Mouse (Mus musculus): ENCODE measurements around the gene Psma6. TPM values are rescaled to one million over a fixed set of nuclear protein-coding genes. Genes with fewer than 3 reads are reported as not detected.
"Not testable (repeated sequence)": the region's sequence is repeated elsewhere in the genome, so short reads cannot be mapped to it uniquely, and the experiment has no call there.

Psma6 gene
- polyA plus RNA-seq, 1 experiment from 2014 or later: 468 TPM

- DNase-seq (ENCODE audit: low spot score) (no peak), ATAC-seq (ENCODE audit: insufficient read depth, low FRiP score, low TSS enrichment) (no peak)
- H3K4me1 ChIP-seq (ENCODE audit: control insufficient read depth, insufficient read depth, low read length): no peaks in the 10 kb centered on the region
- no peaks in the 10 kb centered on the region for H3K9me3 ChIP-seq (ENCODE audit: control insufficient read depth, low read length)
- no peak overlapping the region for H3K27ac ChIP-seq (ENCODE audit: low read depth, low read length)
- 59% methylated on average over 11 of the region's 11 CpGs for WGBS
- no peak overlapping the region for H3K4me2 ChIP-seq (ENCODE audit: low read depth)
- H3K9ac ChIP-seq (ENCODE audit: low read length): no peak overlapping the region
- H3K27me3 ChIP-seq (ENCODE audit: control insufficient read depth, insufficient read depth, low read length): no peaks in the 10 kb centered on the region
- no peak overlapping the region for H3K4me3 ChIP-seq (ENCODE audit: low read depth, low read length)
- H3K36me3 ChIP-seq (ENCODE audit: control insufficient read depth, insufficient read depth, low read length): no peaks in the 10 kb centered on the region
These were observed 3.9 kb downstream of the Psma6 start for GRCm38 (mm10) chr12:55387788-55388465.

GRCm38 (mm10) chr12:55388478-55388877, 4.5 kb downstream of the Psma6 start:
- no peak for DNase-seq (ENCODE audit: low spot score)
- Histone ChIP-seq H3K27me3 (ENCODE audit: control insufficient read depth, insufficient read depth, low read length) (no peaks in the 10 kb centered on the region), H3K4me1 (ENCODE audit: control insufficient read depth, insufficient read depth, low read length) (no peaks in the 10 kb centered on the region), H3K9ac (ENCODE audit: low read length) (no peak overlapping the region), H3K9me3 (ENCODE audit: control insufficient read depth, low read length) (no peaks in the 10 kb centered on the region), H3K4me2 (ENCODE audit: low read depth) (no peak overlapping the region), H3K4me3 (ENCODE audit: low read depth, low read length) (no peak overlapping the region), H3K27ac (ENCODE audit: low read depth, low read length) (no peak overlapping the region), H3K36me3 (ENCODE audit: control insufficient read depth, insufficient read depth, low read length) (no peaks in the 10 kb centered on the region)
- 68% methylated on average over 6 of the region's 6 CpGs for WGBS
- ATAC-seq (ENCODE audit: insufficient read depth, low FRiP score, low TSS enrichment): no peak

GRCm38 (mm10) chr12:55389132-55390081, 5.4 kb downstream of the Psma6 start:
- DNase-seq (ENCODE audit: low spot score) (no peak), ATAC-seq (ENCODE audit: insufficient read depth, low FRiP score, low TSS enrichment) (no peak)
- WGBS: 80% methylated on average over 17 of the region's 17 CpGs
- H3K36me3 ChIP-seq (ENCODE audit: control insufficient read depth, insufficient read depth, low read length): no peaks in the 10 kb centered on the region
- H3K4me2 ChIP-seq (ENCODE audit: low read depth): no peak overlapping the region
- no peak overlapping the region for H3K9ac ChIP-seq (ENCODE audit: low read length)
- H3K27ac ChIP-seq (ENCODE audit: low read depth, low read length): no peak overlapping the region
- no peak overlapping the region for H3K4me3 ChIP-seq (ENCODE audit: low read depth, low read length)
- no peaks in the 10 kb centered on the region for H3K4me1 ChIP-seq (ENCODE audit: control insufficient read depth, insufficient read depth, low read length)
- no peaks in the 10 kb centered on the region for H3K9me3 ChIP-seq (ENCODE audit: control insufficient read depth, low read length)
- H3K27me3 ChIP-seq (ENCODE audit: control insufficient read depth, insufficient read depth, low read length): no peaks in the 10 kb centered on the region

- DNase-seq (ENCODE audit: low spot score): no peak
- ATAC-seq (ENCODE audit: insufficient read depth, low FRiP score, low TSS enrichment): no peak
These were observed 8.1 kb downstream of the Psma6 start for GRCm38 (mm10) chr12:55392120-55392519.

GRCm38 (mm10) chr12:55392733-55393577, 8.9 kb downstream of the Psma6 start:
- no peaks in the 10 kb centered on the region for H3K36me3 ChIP-seq (ENCODE audit: control insufficient read depth, insufficient read depth, low read length)
- H3K4me3 ChIP-seq (ENCODE audit: low read depth, low read length): no peak overlapping the region
- H3K27me3 ChIP-seq (ENCODE audit: control insufficient read depth, insufficient read depth, low read length): no peaks in the 10 kb centered on the region
- H3K4me2 ChIP-seq (ENCODE audit: low read depth): no peak overlapping the region
- ATAC-seq (ENCODE audit: insufficient read depth, low FRiP score, low TSS enrichment) (no peak), DNase-seq (ENCODE audit: low spot score) (no peak)
- WGBS: 87% methylated on average over 11 of the region's 11 CpGs
- no peaks in the 10 kb centered on the region for H3K4me1 ChIP-seq (ENCODE audit: control insufficient read depth, insufficient read depth, low read length)
- no peaks in the 10 kb centered on the region for H3K9me3 ChIP-seq (ENCODE audit: control insufficient read depth, low read length)
- no peak overlapping the region for H3K9ac ChIP-seq (ENCODE audit: low read length)
- no peak overlapping the region for H3K27ac ChIP-seq (ENCODE audit: low read depth, low read length)

More at GRCm38 (mm10) chr12:55392120-55392519, 8.1 kb downstream of the Psma6 start:
- Histone ChIP-seq H3K4me1 (ENCODE audit: control insufficient read depth, insufficient read depth, low read length) (no peaks in the 10 kb centered on the region), H3K36me3 (ENCODE audit: control insufficient read depth, insufficient read depth, low read length) (no peaks in the 10 kb centered on the region), H3K9me3 (ENCODE audit: control insufficient read depth, low read length) (no peaks in the 10 kb centered on the region), H3K27me3 (ENCODE audit: control insufficient read depth, insufficient read depth, low read length) (no peaks in the 10 kb centered on the region), H3K4me2 (ENCODE audit: low read depth) (no peak overlapping the region), H3K27ac (ENCODE audit: low read depth, low read length) (no peak overlapping the region), H3K4me3 (ENCODE audit: low read depth, low read length) (no peak overlapping the region), H3K9ac (ENCODE audit: low read length) (no peak overlapping the region)

- H3K36me3 ChIP-seq (ENCODE audit: control insufficient read depth, insufficient read depth, low read length); H3K27me3 ChIP-seq (ENCODE audit: control insufficient read depth, insufficient read depth, low read length); H3K9me3 ChIP-seq (ENCODE audit: control insufficient read depth, low read length); H3K27ac ChIP-seq (ENCODE audit: low read depth, low read length); H3K9ac ChIP-seq (ENCODE audit: low read length); H3K4me3 ChIP-seq (ENCODE audit: low read depth, low read length); ATAC-seq (ENCODE audit: insufficient read depth, low FRiP score, low TSS enrichment); H3K4me2 ChIP-seq (ENCODE audit: low read depth); DNase-seq (ENCODE audit: low spot score): not testable (repeated sequence)
- H3K4me1 ChIP-seq (ENCODE audit: control insufficient read depth, insufficient read depth, low read length): peaks cover 11% of the 10 kb centered on the region
- WGBS: 95% methylated on average over 14 of the region's 14 CpGs
These were observed 11.6 kb downstream of the Psma6 start for GRCm38 (mm10) chr12:55395601-55396000.

- DNase-seq (ENCODE audit: low spot score): no peak
These were observed 12.5 kb downstream of the Psma6 start for GRCm38 (mm10) chr12:55396536-55396935.

GRCm38 (mm10) chr12:55397544-55398239, 13.7 kb downstream of the Psma6 start:
- no peaks in the 10 kb centered on the region for H3K9me3 ChIP-seq (ENCODE audit: control insufficient read depth, low read length)
- H3K9ac ChIP-seq (ENCODE audit: low read length): peak overlapping the region; percentile 85
- H3K4me1 ChIP-seq (ENCODE audit: control insufficient read depth, insufficient read depth, low read length): peaks cover 11% of the 10 kb centered on the region
- peak overlapping the region; percentile 94 for H3K4me2 ChIP-seq (ENCODE audit: low read depth)
- 79% methylated on average over 9 of the region's 9 CpGs for WGBS
- no peaks in the 10 kb centered on the region for H3K36me3 ChIP-seq (ENCODE audit: control insufficient read depth, insufficient read depth, low read length)
- no peak for ATAC-seq (ENCODE audit: insufficient read depth, low FRiP score, low TSS enrichment)
- no peak for DNase-seq (ENCODE audit: low spot score)
- H3K27me3 ChIP-seq (ENCODE audit: control insufficient read depth, insufficient read depth, low read length): no peaks in the 10 kb centered on the region
- H3K27ac ChIP-seq (ENCODE audit: low read depth, low read length): peak overlapping the region; percentile 85
- peak overlapping the region; percentile 96 for H3K4me3 ChIP-seq (ENCODE audit: low read depth, low read length)

More at GRCm38 (mm10) chr12:55396536-55396935, 12.5 kb downstream of the Psma6 start:
- H3K9me3 ChIP-seq (ENCODE audit: control insufficient read depth, low read length): no peaks in the 10 kb centered on the region
- no peak overlapping the region for H3K27ac ChIP-seq (ENCODE audit: low read depth, low read length)
- H3K4me2 ChIP-seq (ENCODE audit: low read depth): no peak overlapping the region
- peaks cover 11% of the 10 kb centered on the region for H3K4me1 ChIP-seq (ENCODE audit: control insufficient read depth, insufficient read depth, low read length)
- 89% methylated on average over 4 of the region's 4 CpGs for WGBS
- H3K36me3 ChIP-seq (ENCODE audit: control insufficient read depth, insufficient read depth, low read length): no peaks in the 10 kb centered on the region
- no peak overlapping the region for H3K4me3 ChIP-seq (ENCODE audit: low read depth, low read length)
- no peaks in the 10 kb centered on the region for H3K27me3 ChIP-seq (ENCODE audit: control insufficient read depth, insufficient read depth, low read length)
- ATAC-seq (ENCODE audit: insufficient read depth, low FRiP score, low TSS enrichment): no peak
- no peak overlapping the region for H3K9ac ChIP-seq (ENCODE audit: low read length)

Data from neural tube, embryonic 11.5 days (tissue).